9 mouse cellular contexts compared by ENCODE assay signal in genomic region chr8:84912895-84913501, GRCm38 (mm10). TPM values are rescaled to one million over a fixed set of nuclear protein-coding genes. Genes with fewer than 3 reads are reported as not detected.
DNase-seq lines count a peak whose midpoint lies in the region; ATAC-seq and TF ChIP-seq lines count a peak whose summit lies in the region.
"Had no signal": no experiment of that assay in that cellular context is flagged by ENCODE, and none has a peak within 500 bp of the region (broad histone marks: within the 10 kb centered on the region; RNA-seq: fewer than 3 reads in every experiment).

No protein-coding gene starts in this region.

- peaks cover 4% of the 10 kb centered on the region; the same call in 1 of the 2 replicates for H3K79me2 ChIP-seq in liver, adult 2 months (ENCODE audit: control insufficient read depth, insufficient read depth, low read length)

- WGBS in intestine, embryonic 15.5 days: 1% methylated on average over 55 of the region's 55 CpGs
- 3% methylated on average over 55 of the region's 55 CpGs for WGBS in liver, adult 2 months
- 6% methylated on average over 55 of the region's 55 CpGs for WGBS in midbrain, embryonic 16.5 days
- under 1% methylated on average over 55 of the region's 55 CpGs for WGBS in stomach, embryonic 14.5 days

- DNase-seq in gastrocnemius, adult 2 months: peak; percentile 77
- DNase-seq in gastrocnemius, postnatal 4 days (ENCODE audit: low spot score in 2 of 2): no peak
- DNase-seq in cerebellum, adult 9-11 months: peak; percentile 93
- peak; percentile 45 for DNase-seq in gastrocnemius, postnatal 14 days
- DNase-seq in liver, adult 2 months (ENCODE audit: extremely low read depth, low read depth, low spot score): peak; percentile 86

- H3K9ac ChIP-seq in intestine, embryonic 15.5 days: peak overlapping the region; percentile 24
- peak overlapping the region; percentile 65 for H3K9ac ChIP-seq in liver, adult 2 months (ENCODE audit: low read depth, low read length)
- no peak overlapping the region; the same call in 1 of the 2 replicates for H3K9ac ChIP-seq in midbrain, embryonic 16.5 days (ENCODE audit: low read depth, low read length)
- peak overlapping the region; percentile 25; the same call in 1 of the 2 replicates for H3K9ac ChIP-seq in stomach, embryonic 14.5 days (replicated peaks; ENCODE audit: low read depth, low read length)

- H3K4me2 ChIP-seq in intestine, embryonic 15.5 days (replicated peaks): peak overlapping the region; percentile 80
- peak overlapping the region; percentile 44 for H3K4me2 ChIP-seq in midbrain, embryonic 16.5 days (ENCODE audit: low read length)
- peak overlapping the region; percentile 75 for H3K4me2 ChIP-seq in stomach, embryonic 14.5 days (replicated peaks; ENCODE audit: low read depth, low read length)

- intact Hi-C loops in gastrocnemius, adult 2 months (cut with DNase I): no loop called here
- intact Hi-C loops in gastrocnemius, postnatal 14 days (cut with DNase I; ENCODE audit: low total_unique reads): no loop called here

- peak; percentile 71 for ATAC-seq in intestine, embryonic 15.5 days
- ATAC-seq in midbrain, embryonic 16.5 days: no peak; the same call in 1 of the 2 replicates
- ATAC-seq in stomach, embryonic 14.5 days (ENCODE audit: insufficient number of reproducible peaks, insufficient read depth, low FRiP score, low read depth): peak; percentile 70

- peak; percentile 51; the same call in 1 of the 2 replicates for TF ChIP-seq POLR2A in liver, adult 2 months (IDR thresholded peaks at IDR 0.05; ENCODE audit: extremely low read depth, insufficient read depth, low read length)

- peak overlapping the region; percentile 57 for H3K27ac ChIP-seq in gastrocnemius, adult 2 months
- no peak overlapping the region for H3K27ac ChIP-seq in intestine, embryonic 15.5 days
- peak overlapping the region; percentile 60 for H3K27ac ChIP-seq in liver, adult 2 months (replicated peaks; ENCODE audit: insufficient read depth, low read depth, low read length)
- H3K27ac ChIP-seq in midbrain, embryonic 16.5 days (ENCODE audit: low read length): no peak overlapping the region
- H3K27ac ChIP-seq in stomach, embryonic 14.5 days (ENCODE audit: low read length): no peak overlapping the region

- peak overlapping the region; percentile 77 for H3K4me3 ChIP-seq in gastrocnemius, adult 2 months
- peak overlapping the region; percentile 39 for H3K4me3 ChIP-seq in intestine, embryonic 15.5 days (replicated peaks)
- peak overlapping the region; percentile 55 for H3K4me3 ChIP-seq in liver, adult 2 months (ENCODE audit: insufficient read depth, low read depth, low read length)
- H3K4me3 ChIP-seq in midbrain, embryonic 16.5 days (ENCODE audit: low read depth, low read length): no peak overlapping the region; the same call in 1 of the 2 replicates
- peak overlapping the region; percentile 39 for H3K4me3 ChIP-seq in stomach, embryonic 14.5 days (ENCODE audit: low read depth, low read length)

- peaks cover 8% of the 10 kb centered on the region; the same call in 1 of the 2 replicates for H3K4me1 ChIP-seq in intestine, embryonic 15.5 days (replicated peaks)
- H3K4me1 ChIP-seq in liver, adult 2 months (ENCODE audit: control insufficient read depth, insufficient read depth, low read length): peaks cover 11% of the 10 kb centered on the region; the same call in 1 of the 2 replicates
- H3K4me1 ChIP-seq in midbrain, embryonic 16.5 days (ENCODE audit: control insufficient read depth, insufficient read depth, low read length): peaks cover 2% of the 10 kb centered on the region; the same call in 1 of the 2 replicates
- H3K4me1 ChIP-seq in stomach, embryonic 14.5 days (ENCODE audit: control insufficient read depth, insufficient read depth, low read length): no peaks in the 10 kb centered on the region; the same call in 1 of the 2 replicates

- no peaks in the 10 kb centered on the region for H3K9me3 ChIP-seq in intestine, embryonic 15.5 days
- H3K9me3 ChIP-seq in midbrain, embryonic 16.5 days (replicated peaks; ENCODE audit: control insufficient read depth, low read length, poor library complexity, severe bottlenecking): no peaks in the 10 kb centered on the region
- no peaks in the 10 kb centered on the region for H3K9me3 ChIP-seq in stomach, embryonic 14.5 days (ENCODE audit: control insufficient read depth, low read depth, low read length)

- H3K36me3 ChIP-seq in intestine, embryonic 15.5 days: no peaks in the 10 kb centered on the region
- H3K36me3 ChIP-seq in liver, adult 2 months (ENCODE audit: control insufficient read depth, insufficient read depth, low read length): no peaks in the 10 kb centered on the region
- H3K36me3 ChIP-seq in midbrain, embryonic 16.5 days (ENCODE audit: control insufficient read depth, insufficient read depth, low read length): peaks cover 53% of the 10 kb centered on the region
- H3K36me3 ChIP-seq in stomach, embryonic 14.5 days (ENCODE audit: control insufficient read depth, insufficient read depth, low read length): no peaks in the 10 kb centered on the region

- TF ChIP-seq CTCF in gastrocnemius, adult 2 months (IDR thresholded peaks at IDR 0.05): no peak; the same call in 1 of the 2 replicates
- no peak for TF ChIP-seq CTCF in liver, adult 2 months (IDR thresholded peaks at IDR 0.05; ENCODE audit: low read depth, low read length)

- peaks cover 42% of the 10 kb centered on the region for H3K27me3 ChIP-seq in intestine, embryonic 15.5 days (replicated peaks)
- no peaks in the 10 kb centered on the region for H3K27me3 ChIP-seq in liver, adult 2 months (ENCODE audit: control insufficient read depth, insufficient read depth, low read length)
- H3K27me3 ChIP-seq in midbrain, embryonic 16.5 days (ENCODE audit: control insufficient read depth, insufficient read depth, low read depth, low read length): peaks cover 11% of the 10 kb centered on the region; the same call in 1 of the 2 replicates
- peaks cover 24% of the 10 kb centered on the region for H3K27me3 ChIP-seq in stomach, embryonic 14.5 days (ENCODE audit: control insufficient read depth, insufficient read depth, low read length)
- H3K27me3 ChIP-seq: CH12.LX had no signal

RNA-seq across cellular contexts. Expression of gene Dnase2a, which starts 4.6 kb away (rescaled TPM):
- 1 to 10 TPM; 4.0 to 8.4 TPM for total RNA-seq in gastrocnemius, adult 2 months (2021)
- total RNA-seq in gastrocnemius, postnatal 4 days (2021): 1 to 10 TPM; 6.9 to 7.0 TPM
- 1 to 10 TPM; 5.7 to 6.9 TPM for total RNA-seq in gastrocnemius, postnatal 14 days (2021)
- 8.7 and 10.2 TPM in 2 replicates for polyA plus RNA-seq in intestine, embryonic 15.5 days (2015; fragmentation: Nextera tagmentation; extraction: Ambion mirVana)
- 13.0 and 16.1 TPM in 2 replicates for total RNA-seq in liver, adult 2 months (2014; rRNA removed)
- 16.1 and 20.0 TPM in 2 replicates for polyA plus RNA-seq in liver, adult 2 months (2012; rRNA removed)
- polyA plus RNA-seq in midbrain, embryonic 16.5 days (2015; fragmentation: Nextera tagmentation; extraction: Ambion mirVana): 5.0 and 6.1 TPM in 2 replicates
- polyA plus RNA-seq in stomach, embryonic 14.5 days (2014; fragmentation: Nextera tagmentation; extraction: Ambion mirVana): 14.7 and 17.9 TPM in 2 replicates

RNA-seq across cellular contexts. Expression of gene Klf1, which starts 11.3 kb away (rescaled TPM):
- total RNA-seq in gastrocnemius, adult 2 months (2021): not detected
- total RNA-seq in gastrocnemius, postnatal 4 days (2021): under 1 TPM in 1 of 2 experiments, not detected in 1; 0.67 TPM
- under 1 TPM in 1 of 2 experiments, not detected in 1; 0.23 TPM for total RNA-seq in gastrocnemius, postnatal 14 days (2021)
- 6.4 and 7.7 TPM in 2 replicates for polyA plus RNA-seq in intestine, embryonic 15.5 days (2015; fragmentation: Nextera tagmentation; extraction: Ambion mirVana)
- 4.8 and 5.8 TPM in 2 replicates for total RNA-seq in liver, adult 2 months (2014; rRNA removed)
- 5.2 and 6.6 TPM in 2 replicates for polyA plus RNA-seq in liver, adult 2 months (2012; rRNA removed)
- 0.28 and 0.98 TPM in 2 replicates for polyA plus RNA-seq in midbrain, embryonic 16.5 days (2015; fragmentation: Nextera tagmentation; extraction: Ambion mirVana)
- polyA plus RNA-seq in stomach, embryonic 14.5 days (2014; fragmentation: Nextera tagmentation; extraction: Ambion mirVana): 2.3 and 2.4 TPM in 2 replicates

RNA-seq across cellular contexts. Expression of gene Gcdh, which starts 19.3 kb away (rescaled TPM):
- total RNA-seq in gastrocnemius, adult 2 months (2021): 10 to 100 TPM; 33.9 to 51.1 TPM
- total RNA-seq in gastrocnemius, postnatal 4 days (2021): 10 to 100 TPM; 22.1 to 28.2 TPM
- total RNA-seq in gastrocnemius, postnatal 14 days (2021): 10 to 100 TPM; 23.3 to 30.0 TPM
- polyA plus RNA-seq in intestine, embryonic 15.5 days (2015; fragmentation: Nextera tagmentation; extraction: Ambion mirVana): 42.8 and 49.2 TPM in 2 replicates
- 461 and 560 TPM in 2 replicates for total RNA-seq in liver, adult 2 months (2014; rRNA removed)
- polyA plus RNA-seq in liver, adult 2 months (2012; rRNA removed): 1,882 and 2,081 TPM in 2 replicates
- 33.4 and 36.9 TPM in 2 replicates for polyA plus RNA-seq in midbrain, embryonic 16.5 days (2015; fragmentation: Nextera tagmentation; extraction: Ambion mirVana)
- 29.3 and 30.8 TPM in 2 replicates for polyA plus RNA-seq in stomach, embryonic 14.5 days (2014; fragmentation: Nextera tagmentation; extraction: Ambion mirVana)

RNA-seq across cellular contexts. Expression of gene Mast1, which starts 24.2 kb away (rescaled TPM):
- under 1 TPM in 1 of 2 experiments, not detected in 1; 0.17 TPM for total RNA-seq in gastrocnemius, adult 2 months (2021)
- under 1 TPM in 1 of 2 experiments, not detected in 1; 0.07 TPM for total RNA-seq in gastrocnemius, postnatal 4 days (2021)
- under 1 TPM in 1 of 2 experiments, not detected in 1; 0.07 TPM for total RNA-seq in gastrocnemius, postnatal 14 days (2021)
- 1.6 TPM in 2 replicates for polyA plus RNA-seq in intestine, embryonic 15.5 days (2015; fragmentation: Nextera tagmentation; extraction: Ambion mirVana)
- 0.09 and 0.13 TPM in 2 replicates for total RNA-seq in liver, adult 2 months (2014; rRNA removed)
- 0.25 and 0.43 TPM in 2 replicates for polyA plus RNA-seq in liver, adult 2 months (2012; rRNA removed)
- polyA plus RNA-seq in midbrain, embryonic 16.5 days (2015; fragmentation: Nextera tagmentation; extraction: Ambion mirVana): 85.7 and 86.1 TPM in 2 replicates
- 2.2 and 3.2 TPM in 2 replicates for polyA plus RNA-seq in stomach, embryonic 14.5 days (2014; fragmentation: Nextera tagmentation; extraction: Ambion mirVana)

RNA-seq across cellular contexts. Expression of gene Rtbdn, which starts 33.8 kb away (rescaled TPM):
- not detected for total RNA-seq in gastrocnemius, adult 2 months (2021)
- total RNA-seq in gastrocnemius, postnatal 4 days (2021): not detected
- not detected for total RNA-seq in gastrocnemius, postnatal 14 days (2021)
- 0.31 and 0.51 TPM in 2 replicates for polyA plus RNA-seq in intestine, embryonic 15.5 days (2015; fragmentation: Nextera tagmentation; extraction: Ambion mirVana)
- total RNA-seq in liver, adult 2 months (2014; rRNA removed): not detected in 2 replicates
- not detected in 2 replicates for polyA plus RNA-seq in liver, adult 2 months (2012; rRNA removed)
- 2.8 and 3.3 TPM in 2 replicates for polyA plus RNA-seq in midbrain, embryonic 16.5 days (2015; fragmentation: Nextera tagmentation; extraction: Ambion mirVana)
- 0.20 TPM in 1 of 2 replicates, not detected in the other for polyA plus RNA-seq in stomach, embryonic 14.5 days (2014; fragmentation: Nextera tagmentation; extraction: Ambion mirVana)

Comparison
In these comparisons a context has a peak if more than half of its experiments do, and no peak if none do; other contexts are left out.
1. DNase-seq: peak in gastrocnemius, adult 2 months (single experiment), cerebellum, adult 9-11 months (single experiment), gastrocnemius, postnatal 14 days (single experiment) and liver, adult 2 months (single experiment); none in gastrocnemius, postnatal 4 days (0 of 2).
2. H3K27ac ChIP-seq: peak in gastrocnemius, adult 2 months (single experiment) and liver, adult 2 months (single experiment); none in intestine, embryonic 15.5 days (single experiment), midbrain, embryonic 16.5 days (single experiment) and stomach, embryonic 14.5 days (single experiment).
3. Peak in every context shown above with its lines, with median percentiles within 50 percentile points of each other: H3K4me2 ChIP-seq.